Mouse (Mus musculus): ENCODE measurements around the gene Txlna. TPM values are rescaled to one million over a fixed set of nuclear protein-coding genes. Genes with fewer than 3 reads are reported as not detected.

Gene Txlna
- polyA plus RNA-seq, 1 experiment from 2014 or later = 14.0 TPM

- Histone ChIP-seq H3K36me3 (replicated peaks; ENCODE audit: insufficient read depth, low read length) (peaks cover 23% of the 10 kb centered on the region), H3K27me3 (ENCODE audit: insufficient read depth, low read length) (no peaks in the 10 kb centered on the region), H3K4me2 (ENCODE audit: low read depth, low read length) (peak within 1 kb of the TSS; percentile 93), H3K27ac (ENCODE audit: low read depth) (peak within 1 kb of the TSS; percentile 94), H3K4me3 (ENCODE audit: low read depth, low read length) (peak within 1 kb of the TSS; percentile 66), H3K9me3 (ENCODE audit: low read length) (no peaks in the 10 kb centered on the region), H3K9ac (replicated peaks) (peak within 1 kb of the TSS; percentile 84), H3K4me1 (ENCODE audit: insufficient read depth) (peaks cover 26% of the 10 kb centered on the region)
- peak; percentile 30 for ATAC-seq
- TF ChIP-seq CTCF (IDR thresholded peaks at IDR 0.05; ENCODE audit: low read depth) = no peak
- no peak for TF ChIP-seq EP300 (IDR thresholded peaks at IDR 0.05; ENCODE audit: low read depth)
- DNase-seq = peak; percentile 38
- under 1% methylated on average over 10 of the region's 10 CpGs for WGBS (ENCODE audit: insufficient replicate concordance)
These were observed 17.2 kb downstream of the Txlna start, which contains the start of gene Ccdc28b for GRCm38 (mm10) chr4:129623681-129624091. TSS of gene Ccdc28b (minus strand) at chr4:129623947.

- Histone ChIP-seq H3K9ac (replicated peaks) (peak overlapping the region; percentile 84), H3K27ac (ENCODE audit: low read depth) (peak overlapping the region; percentile 94), H3K4me1 (ENCODE audit: insufficient read depth) (peaks cover 33% of the 10 kb centered on the region), H3K27me3 (ENCODE audit: insufficient read depth, low read length) (no peaks in the 10 kb centered on the region), H3K4me2 (ENCODE audit: low read depth, low read length) (peak overlapping the region; percentile 93), H3K4me3 (ENCODE audit: low read depth, low read length) (peak overlapping the region; percentile 66), H3K9me3 (ENCODE audit: low read length) (no peaks in the 10 kb centered on the region), H3K36me3 (replicated peaks; ENCODE audit: insufficient read depth, low read length) (peaks cover 16% of the 10 kb centered on the region)
- 24% methylated on average over 8 of the region's 8 CpGs for WGBS (ENCODE audit: insufficient replicate concordance)
- ATAC-seq = no peak
- no peak for TF ChIP-seq EP300 (IDR thresholded peaks at IDR 0.05; ENCODE audit: low read depth)
- DNase-seq = no peak
These were observed 17.9 kb downstream of the Txlna start for GRCm38 (mm10) chr4:129622803-129623535.

- ATAC-seq (no peak), DNase-seq (no peak)
- Histone ChIP-seq H3K4me2 (ENCODE audit: low read depth, low read length) (peak overlapping the region; percentile 93; the same call in 1 of the 2 replicates), H3K4me3 (ENCODE audit: low read depth, low read length) (0 out of 2 replicates have a peak overlapping the region, but pooled peaks have one; percentile 66), H3K9ac (replicated peaks) (no peak overlapping the region), H3K9me3 (ENCODE audit: low read length) (no peaks in the 10 kb centered on the region), H3K36me3 (replicated peaks; ENCODE audit: insufficient read depth, low read length) (0 out of 2 replicates have a peak, but pooled peaks cover 10% of the 10 kb centered on the region), H3K27me3 (ENCODE audit: insufficient read depth, low read length) (no peaks in the 10 kb centered on the region), H3K4me1 (ENCODE audit: insufficient read depth) (peaks cover 34% of the 10 kb centered on the region), H3K27ac (ENCODE audit: low read depth) (no peak overlapping the region)
- 85% methylated on average over 11 of the region's 11 CpGs for WGBS (ENCODE audit: insufficient replicate concordance)
- TF ChIP-seq CTCF (IDR thresholded peaks at IDR 0.05; ENCODE audit: low read depth) = no peak
- TF ChIP-seq EP300 (IDR thresholded peaks at IDR 0.05; ENCODE audit: low read depth) = no peak
These were observed 18.6 kb downstream of the Txlna start for GRCm38 (mm10) chr4:129622120-129622802.

- 76% methylated on average over 8 of the region's 8 CpGs for WGBS (ENCODE audit: insufficient replicate concordance)
- Histone ChIP-seq H3K27me3 (ENCODE audit: insufficient read depth, low read length) (no peaks in the 10 kb centered on the region), H3K4me1 (ENCODE audit: insufficient read depth) (peaks cover 34% of the 10 kb centered on the region), H3K9me3 (ENCODE audit: low read length) (no peaks in the 10 kb centered on the region), H3K27ac (ENCODE audit: low read depth) (no peak overlapping the region), H3K9ac (replicated peaks) (no peak overlapping the region), H3K36me3 (replicated peaks; ENCODE audit: insufficient read depth, low read length) (peaks cover 2% of the 10 kb centered on the region; the same call in 1 of the 2 replicates), H3K4me3 (ENCODE audit: low read depth, low read length) (no peak overlapping the region), H3K4me2 (ENCODE audit: low read depth, low read length) (no peak overlapping the region)
- DNase-seq (no peak), ATAC-seq (no peak)
- no peak for TF ChIP-seq EP300 (IDR thresholded peaks at IDR 0.05; ENCODE audit: low read depth)
- TF ChIP-seq CTCF (IDR thresholded peaks at IDR 0.05; ENCODE audit: low read depth) = no peak
These were observed 19.5 kb downstream of the Txlna start for GRCm38 (mm10) chr4:129621283-129621841.

- H3K27me3 ChIP-seq (ENCODE audit: insufficient read depth, low read length) = no peaks in the 10 kb centered on the region
- WGBS (ENCODE audit: insufficient replicate concordance) = 85% methylated on average over 11 of the region's 11 CpGs
- TF ChIP-seq EP300 (IDR thresholded peaks at IDR 0.05; ENCODE audit: low read depth) (no peak), CTCF (IDR thresholded peaks at IDR 0.05; ENCODE audit: low read depth) (no peak)
- H3K4me3 ChIP-seq (ENCODE audit: low read depth, low read length) = no peak overlapping the region
- H3K4me2 ChIP-seq (ENCODE audit: low read depth, low read length) = no peak overlapping the region
- H3K9me3 ChIP-seq (ENCODE audit: low read length) = no peaks in the 10 kb centered on the region
- peak; percentile 12 for DNase-seq
- peaks cover 2% of the 10 kb centered on the region; the same call in 1 of the 2 replicates for H3K36me3 ChIP-seq (replicated peaks; ENCODE audit: insufficient read depth, low read length)
- H3K4me1 ChIP-seq (ENCODE audit: insufficient read depth) = peaks cover 32% of the 10 kb centered on the region
- H3K27ac ChIP-seq (ENCODE audit: low read depth) = peak overlapping the region; percentile 11; the same call in 1 of the 2 replicates
- H3K9ac ChIP-seq (replicated peaks) = no peak overlapping the region
- ATAC-seq = no peak
These were observed 20.2 kb downstream of the Txlna start for GRCm38 (mm10) chr4:129620419-129621282.
